Mouse (Mus musculus) right cerebral cortex, postnatal 14 days (tissue): Measurements from ENCODE around the gene Grk3.

Source experiments
- DNase-seq: peaks from one replicate; pipeline ENCODE4 v3.0.0; 2022

Gene Grk3

DNA sequence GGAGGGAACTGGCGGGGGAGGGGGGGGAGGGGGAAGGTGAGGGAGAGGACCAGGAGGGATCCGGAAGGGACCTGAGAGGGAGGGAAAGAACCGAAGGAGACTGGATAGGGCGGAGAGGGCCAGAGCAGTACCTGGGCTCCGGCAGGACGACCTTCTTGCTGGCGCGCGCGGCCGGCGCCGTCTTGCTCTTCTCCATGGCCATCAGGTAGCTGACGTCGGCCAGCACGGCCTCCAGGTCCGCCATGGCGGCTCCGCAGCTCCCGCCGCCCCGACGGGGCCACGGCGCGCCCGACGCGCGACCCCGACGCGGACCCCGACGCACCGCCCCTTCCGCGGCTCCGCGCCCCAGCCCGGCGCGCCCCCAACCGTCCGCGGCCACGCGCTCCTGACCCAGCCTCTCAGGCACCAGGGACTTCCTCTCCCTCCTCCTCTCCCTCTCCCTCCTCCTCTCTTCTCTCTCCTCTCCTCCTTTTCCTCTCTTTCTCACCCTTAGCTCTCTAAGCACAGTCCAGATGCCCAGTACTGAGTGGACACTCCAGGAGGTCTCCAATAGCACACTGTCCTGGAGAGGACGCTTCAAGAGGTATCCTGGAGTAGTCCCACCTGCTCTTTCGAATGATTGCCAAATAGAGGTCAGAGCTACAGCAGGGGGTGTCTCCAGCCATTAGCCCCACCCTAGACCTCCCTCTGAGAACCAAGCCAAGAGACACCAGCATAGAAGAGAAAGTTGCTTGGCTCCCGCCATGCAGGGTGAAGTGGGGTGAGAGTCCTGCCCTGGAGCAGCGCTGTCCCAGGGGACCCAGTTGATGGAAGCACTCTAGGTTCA, at the start of gene Grk3:
Gene Grk3 (minus strand): TSS at position 556 of the 826 bp plus-strand sequence.
- DNase-seq: peak; percentile 68

DNA sequence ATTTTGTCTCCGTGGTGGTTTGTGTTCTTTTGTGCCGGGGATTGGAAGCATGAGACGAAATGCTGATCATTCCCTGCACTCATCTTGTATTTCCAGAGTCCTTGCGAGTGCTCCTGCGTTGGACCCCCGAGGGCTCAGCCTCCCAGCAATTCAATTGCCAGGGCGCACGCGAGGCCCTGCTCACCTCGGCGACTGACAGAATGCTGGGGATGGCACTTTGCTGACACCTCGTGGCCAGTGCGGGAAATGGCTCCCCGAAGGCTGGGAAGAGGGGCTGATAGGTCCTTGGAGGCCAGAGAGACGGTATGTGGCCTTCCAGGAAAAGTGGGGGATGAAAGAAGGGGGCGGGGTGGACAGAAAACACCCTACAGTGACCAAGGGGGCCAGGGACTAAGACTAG, 38.7 kb upstream of the Grk3 start:
- peak; percentile 78 for DNase-seq

DNA sequence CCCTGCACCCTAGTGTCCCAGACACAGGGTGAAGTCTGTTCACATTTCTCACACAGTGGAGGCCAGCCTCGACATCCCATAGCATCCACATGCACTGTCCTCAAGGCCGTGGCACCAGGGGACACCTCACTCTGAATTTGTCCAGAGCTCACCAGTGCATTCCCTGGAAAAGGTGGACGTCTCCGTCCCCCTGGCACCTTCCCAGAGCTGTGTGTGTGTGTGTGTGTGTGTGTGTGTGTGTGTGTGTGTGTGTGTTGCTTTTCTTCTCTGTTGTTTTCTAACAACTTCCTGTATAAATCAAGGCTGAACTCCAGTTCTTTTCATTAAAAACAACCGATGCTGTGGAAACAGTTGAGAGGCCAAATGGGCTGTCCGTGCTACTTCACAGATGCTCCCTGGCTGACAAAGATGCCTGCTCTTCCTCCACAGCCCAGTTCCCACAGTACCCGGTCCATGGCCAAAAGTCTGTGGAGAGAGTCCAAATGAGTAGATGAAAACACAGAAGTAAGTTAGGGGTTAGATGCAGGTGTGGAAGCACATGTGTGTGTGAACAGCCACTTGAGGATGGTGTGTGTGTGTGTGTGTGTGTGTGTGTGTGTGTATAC, 35.1 kb upstream of the Grk3 start:
- DNase-seq: no peak

DNA sequence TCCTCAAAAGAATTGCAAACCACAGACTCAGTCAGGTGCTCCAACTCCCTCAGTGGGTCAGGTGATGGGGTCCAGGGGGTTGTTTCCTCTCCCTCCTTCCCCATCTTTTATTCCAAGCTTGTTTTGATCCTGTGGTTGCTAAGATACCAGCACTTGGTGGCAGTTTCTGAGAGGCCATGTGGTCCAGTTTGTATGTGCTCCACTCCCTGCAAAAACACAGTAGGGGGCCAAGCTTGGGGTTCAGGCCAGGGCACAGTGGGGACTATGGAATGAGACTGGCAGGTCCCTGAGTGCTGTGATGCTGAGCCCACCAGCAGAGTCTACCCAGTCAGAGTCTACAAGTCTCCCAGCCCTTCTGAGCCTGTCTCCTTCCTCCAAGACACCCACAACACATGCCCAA, 34.3 kb upstream of the Grk3 start:
- DNase-seq: no peak

DNA sequence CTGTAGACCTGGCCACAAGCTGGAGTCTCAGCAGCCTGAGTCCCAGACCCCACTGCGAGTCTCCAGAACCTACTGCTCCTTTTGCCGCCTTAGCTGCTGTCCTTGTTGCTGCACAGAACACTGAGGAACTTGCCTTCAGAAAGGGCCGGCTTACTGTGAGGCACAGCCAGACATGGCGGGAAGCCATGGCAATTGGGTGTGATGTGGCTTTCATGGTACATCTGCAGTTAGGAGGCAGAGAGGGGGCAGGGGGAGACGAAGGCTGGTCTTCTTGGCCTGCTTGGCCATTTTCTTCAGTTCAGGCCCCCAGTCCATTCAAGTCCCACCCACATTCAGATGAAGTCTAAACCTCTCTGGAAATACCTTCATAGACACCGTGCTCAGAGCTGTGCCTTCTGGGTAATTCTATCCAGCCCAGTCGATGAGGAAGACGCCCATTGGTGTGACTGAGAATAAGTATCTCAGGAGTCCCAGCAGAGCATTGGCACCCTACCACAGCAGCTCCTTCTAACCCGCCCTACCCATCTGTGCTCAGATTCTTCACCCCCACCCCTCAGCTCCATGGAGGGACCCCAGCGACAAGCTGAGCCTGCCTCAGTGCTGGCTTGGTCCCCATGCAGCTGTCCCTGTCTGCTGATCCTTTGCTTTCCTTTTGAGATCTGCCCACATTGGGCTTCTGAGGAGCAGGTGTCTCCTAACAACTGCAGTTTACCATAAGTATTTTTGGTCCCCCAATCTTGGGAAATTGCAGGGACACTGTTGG, 30.1 kb upstream of the Grk3 start:
- DNase-seq: peak; percentile 31

DNA sequence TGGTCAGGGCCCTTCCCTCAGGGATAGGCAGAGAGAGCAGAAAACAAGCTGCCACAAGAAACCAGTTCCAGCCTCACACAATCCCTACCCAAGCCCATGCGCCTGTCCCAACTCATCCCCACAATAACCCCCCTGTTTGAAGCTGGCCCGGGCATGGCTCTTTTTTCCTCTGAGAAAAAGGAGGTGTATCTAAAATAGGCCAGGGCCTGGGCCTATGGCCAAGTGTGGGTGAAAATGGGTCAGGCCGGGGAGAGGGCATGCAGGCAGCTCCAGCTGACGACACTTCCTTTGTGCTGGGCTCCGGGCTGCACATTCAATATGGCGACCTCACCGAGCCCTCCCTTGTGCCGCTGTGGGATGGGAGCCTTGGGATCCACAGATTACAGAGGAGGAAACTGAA, 27.9 kb upstream of the Grk3 start:
- peak; percentile 35 for DNase-seq

DNA sequence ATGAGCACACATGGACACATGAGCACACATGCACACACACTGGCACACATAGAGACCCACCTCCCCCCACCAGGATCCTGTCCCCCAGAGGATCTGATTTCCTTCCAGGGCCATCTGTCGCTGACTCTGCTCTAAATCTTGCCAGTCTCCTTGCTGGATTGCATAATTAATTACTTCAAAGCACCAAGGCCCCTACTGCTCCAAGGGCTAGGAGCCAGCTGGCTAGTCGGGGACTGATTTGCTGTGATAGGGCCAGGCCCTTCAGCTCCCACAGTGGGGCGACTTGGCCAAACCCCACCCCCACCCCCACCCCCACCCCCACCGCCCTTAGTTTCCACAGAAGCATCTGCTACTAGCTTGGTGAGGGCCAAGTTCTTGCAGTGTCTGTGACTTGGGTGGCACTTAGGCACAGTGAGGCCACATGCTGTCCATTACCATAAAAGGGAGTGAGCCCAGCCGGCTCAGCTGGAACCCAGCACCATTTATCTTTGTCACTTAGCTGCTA, 26.0 kb upstream of the Grk3 start:
- peak; percentile 51 for DNase-seq

DNA sequence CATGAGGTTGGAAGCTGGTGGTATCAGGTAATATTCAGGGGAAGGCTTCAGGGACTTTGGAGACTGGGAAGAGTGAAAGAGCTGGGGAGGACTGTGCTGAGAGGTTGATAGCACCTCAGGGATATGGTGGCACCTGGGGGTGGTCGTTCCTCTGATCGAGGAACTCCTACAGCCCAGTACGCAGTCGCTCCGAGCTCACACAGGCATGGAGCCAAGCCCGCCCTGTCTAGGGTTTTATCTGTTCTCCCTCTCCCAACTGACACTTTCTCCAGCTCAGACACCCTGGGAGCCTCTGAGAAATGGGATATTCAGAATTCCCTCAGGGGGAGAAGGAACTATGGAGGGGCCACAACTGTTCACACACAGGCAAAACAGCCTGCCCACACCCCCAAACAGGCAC, 25.2 kb upstream of the Grk3 start:
- peak; percentile 48 for DNase-seq

DNA sequence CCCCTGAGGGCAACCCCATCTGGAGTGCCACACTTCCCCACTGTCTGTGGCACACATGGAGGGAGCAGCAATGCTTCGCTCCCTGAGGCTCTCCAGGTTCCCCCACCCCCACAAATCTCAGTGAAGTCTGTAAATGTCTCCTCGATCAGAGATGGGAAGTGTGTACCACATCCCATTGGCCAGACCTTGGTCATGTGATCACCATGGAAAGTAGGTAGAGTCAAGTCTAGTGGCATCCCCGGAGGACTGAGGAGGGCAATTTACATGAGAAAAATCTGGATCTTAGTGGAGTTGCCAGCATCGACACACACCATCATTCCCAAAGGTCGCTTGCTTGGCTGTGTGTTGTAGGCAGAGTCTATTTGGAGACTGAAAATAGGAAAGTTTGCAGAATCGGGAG, 23.0 kb upstream of the Grk3 start:
- DNase-seq: no peak

DNA sequence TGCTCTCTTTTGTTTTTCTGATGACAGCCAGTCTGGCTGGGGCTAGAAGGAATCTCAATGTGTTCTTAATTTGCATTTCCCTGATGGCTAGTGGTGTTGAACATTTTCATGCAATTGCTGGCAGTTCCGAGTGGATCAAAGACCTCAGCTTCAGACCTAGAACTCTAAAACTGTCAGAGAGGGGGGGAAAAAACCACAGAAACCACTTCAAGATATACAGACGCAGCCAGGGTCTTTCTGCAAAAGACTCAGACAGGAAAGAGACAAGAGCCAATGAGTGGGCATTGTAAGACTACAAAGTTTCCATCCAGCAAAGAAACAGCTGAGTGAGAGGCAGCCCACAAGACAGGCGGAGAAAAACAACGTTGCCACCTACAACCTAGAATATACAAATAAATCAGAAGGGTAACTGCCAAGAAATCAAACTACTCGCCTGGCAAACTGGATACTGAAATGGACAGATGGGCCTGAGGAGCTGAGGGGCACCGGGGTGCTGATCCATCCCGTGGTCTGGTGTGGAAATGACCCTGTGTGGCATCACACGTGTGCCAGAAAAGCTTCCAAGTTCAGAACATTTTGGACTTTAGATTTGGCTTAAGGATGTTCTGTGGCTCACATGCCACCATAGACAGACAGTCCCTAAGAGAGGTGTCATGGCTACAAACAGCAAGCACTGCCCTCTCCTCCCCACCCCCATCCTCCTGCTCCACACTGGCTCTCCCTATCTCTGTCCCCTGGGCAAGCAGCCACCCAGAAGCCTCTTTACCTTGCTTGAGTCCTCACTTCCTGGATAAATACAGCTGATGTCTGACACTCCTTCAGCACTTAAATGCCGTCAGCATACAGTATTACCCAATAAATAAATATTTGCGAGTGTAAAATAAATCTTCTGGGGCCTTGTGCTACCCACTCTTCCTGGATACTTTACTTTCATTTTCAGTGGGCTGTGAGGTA, 19.8 kb upstream of the Grk3 start:
- DNase-seq: no peak

DNA sequence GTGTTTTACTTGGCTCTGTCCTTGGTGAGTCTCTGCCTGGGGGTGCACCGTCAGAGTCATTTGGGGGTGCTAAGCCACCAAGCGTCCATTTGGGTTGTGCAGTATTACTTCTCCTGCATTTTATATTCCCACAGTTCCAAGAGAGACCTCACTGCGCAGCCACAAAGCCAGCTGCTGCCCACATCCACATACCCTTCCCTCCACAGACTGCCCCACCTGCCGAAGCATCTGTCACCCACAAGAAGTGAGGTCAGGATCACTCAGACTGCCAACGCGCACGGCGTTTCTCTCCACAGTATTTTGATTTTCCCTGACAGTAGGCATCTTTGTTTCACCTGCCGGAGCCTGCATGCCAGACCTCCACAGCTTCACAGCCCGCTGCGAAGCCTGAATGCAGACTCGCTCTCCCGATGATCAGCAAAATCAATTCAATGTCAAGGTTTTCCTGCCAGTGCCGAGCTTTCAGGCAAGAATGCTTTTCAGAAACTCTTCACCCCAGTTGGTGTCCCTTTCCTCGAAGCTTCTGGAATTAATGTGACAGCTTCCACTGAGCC, 15.7 kb upstream of the Grk3 start:
- no peak for DNase-seq

DNA sequence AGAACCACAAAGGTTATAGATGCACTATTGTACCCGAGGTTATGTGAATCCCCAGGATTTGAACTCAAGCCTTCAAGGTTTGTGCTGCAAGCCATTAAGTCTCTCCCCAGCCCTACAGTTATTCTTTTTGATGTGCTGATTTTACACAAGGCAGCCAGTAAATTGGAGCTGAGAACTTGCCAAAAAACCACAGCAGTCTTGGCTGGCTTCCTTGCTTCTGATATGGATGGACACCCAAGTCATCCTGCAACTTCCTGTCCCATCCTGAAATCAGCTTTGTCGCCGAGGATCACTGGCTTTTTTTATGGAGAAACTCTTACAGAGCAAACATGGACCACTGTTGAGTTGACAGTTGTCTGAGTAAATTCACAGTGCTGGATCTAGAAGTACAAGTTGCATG, 14.5 kb upstream of the Grk3 start:
- DNase-seq: no peak

DNA sequence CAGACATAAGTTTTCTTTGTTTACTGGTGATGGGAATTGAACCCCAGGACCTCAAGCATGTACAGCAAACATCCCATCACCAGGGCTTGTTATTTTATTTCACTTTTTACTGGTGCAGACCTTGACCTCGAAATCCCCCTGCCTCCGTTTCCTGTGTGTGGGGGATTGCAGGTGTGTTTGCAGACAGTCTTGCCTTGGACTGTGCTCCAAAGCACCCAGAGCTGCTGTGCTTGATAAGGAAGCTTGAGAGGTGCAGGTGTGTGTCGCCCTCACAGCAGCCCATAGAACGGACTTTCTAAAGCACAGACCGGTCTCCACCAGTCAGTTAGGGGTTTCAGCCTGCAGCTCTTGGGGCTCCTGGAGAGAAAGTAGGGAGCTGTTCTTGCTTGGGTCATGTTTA, 11.1 kb upstream of the Grk3 start:
- no peak for DNase-seq

DNA sequence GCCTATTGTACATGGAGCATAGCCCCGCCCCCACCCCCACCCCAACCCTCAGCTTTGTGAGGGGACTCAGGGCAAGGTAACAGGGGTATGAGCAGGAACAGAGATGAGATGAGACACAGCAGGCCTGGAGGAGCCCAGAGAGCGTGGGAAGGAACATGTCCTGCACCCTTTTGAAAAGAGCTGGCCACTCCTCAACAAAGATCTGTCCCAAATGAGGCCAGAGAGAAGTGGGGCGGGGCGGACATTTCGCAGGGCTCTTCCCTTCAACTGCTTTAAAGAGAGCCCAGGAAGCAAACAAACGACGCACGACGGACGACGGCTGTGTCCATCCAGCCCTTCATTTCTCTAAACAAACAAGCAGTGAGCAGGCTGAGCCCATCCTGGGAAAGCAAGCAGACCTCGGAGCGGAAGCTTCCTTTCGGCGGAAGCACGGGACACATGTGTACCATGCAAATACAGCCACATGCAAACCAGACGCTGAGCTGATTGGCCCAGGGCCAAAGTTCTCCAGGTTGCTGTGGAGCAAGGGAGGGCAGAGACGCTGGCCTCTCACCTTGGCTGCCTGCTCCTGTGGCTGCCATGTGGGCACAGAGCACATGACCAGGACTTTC, 8.7 kb upstream of the Grk3 start:
- DNase-seq: no peak

DNA sequence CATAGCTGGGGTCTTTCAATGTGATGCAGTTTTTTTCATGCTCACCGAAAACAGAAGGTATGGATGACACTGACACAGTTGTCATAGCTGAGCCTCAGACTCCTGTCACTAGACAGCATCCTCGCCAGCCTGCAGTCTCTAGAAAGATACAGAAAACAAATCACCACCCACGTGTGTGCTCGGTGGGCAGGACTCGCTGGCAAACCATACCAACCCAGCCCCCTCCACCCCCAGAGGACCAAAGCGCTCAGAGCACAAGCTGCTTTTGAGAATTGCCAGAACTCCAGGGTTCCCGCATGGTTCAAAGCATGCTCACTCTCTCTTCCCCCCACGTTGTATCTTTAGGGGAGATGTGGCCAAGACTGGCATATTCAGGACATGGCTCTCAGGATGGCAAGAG, 2.6 kb upstream of the Grk3 start:
- peak; percentile 43 for DNase-seq

DNA sequence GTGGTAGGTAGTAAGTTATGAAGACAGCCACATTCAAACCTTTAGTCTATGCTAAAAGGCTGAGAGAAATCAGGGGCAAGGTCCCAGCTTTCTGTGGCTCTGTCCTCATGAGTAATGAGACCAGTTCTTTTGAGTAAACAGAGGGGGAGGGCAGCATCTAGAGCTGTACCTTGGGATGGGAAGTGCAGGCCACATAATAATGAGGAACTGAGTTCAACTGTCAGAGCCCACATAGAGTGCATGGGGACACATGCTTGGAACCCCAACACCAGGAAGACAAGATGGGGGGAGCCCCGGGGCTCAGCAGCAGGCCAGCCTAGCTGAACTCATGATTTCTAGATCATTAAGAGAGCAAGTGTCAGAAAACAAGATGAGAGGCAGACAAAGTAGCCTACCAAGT, 1.4 kb upstream of the Grk3 start:
- DNase-seq: no peak

DNA sequence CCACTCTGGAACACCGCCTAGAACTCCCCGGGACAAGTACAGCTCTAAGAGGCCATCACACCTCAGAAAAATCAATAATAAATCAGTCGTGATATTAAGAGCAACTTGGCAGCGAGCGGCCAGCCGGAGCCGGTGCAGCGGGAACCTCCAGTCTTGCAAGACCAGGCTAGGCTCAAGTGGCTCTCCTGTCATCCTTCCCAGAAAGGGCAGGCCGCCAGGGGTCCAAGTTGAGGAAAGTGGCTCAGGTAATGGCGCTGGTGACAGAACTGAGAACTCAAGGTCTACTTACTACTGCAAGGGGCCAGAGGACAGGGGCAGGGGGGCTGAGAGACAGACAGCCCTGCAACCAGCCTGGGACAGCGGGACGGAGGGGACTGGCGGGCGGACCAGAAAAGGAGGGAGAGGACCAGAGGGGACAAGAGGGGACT, 769 bp downstream of the Grk3 start:
- DNase-seq: peak; percentile 43

DNA sequence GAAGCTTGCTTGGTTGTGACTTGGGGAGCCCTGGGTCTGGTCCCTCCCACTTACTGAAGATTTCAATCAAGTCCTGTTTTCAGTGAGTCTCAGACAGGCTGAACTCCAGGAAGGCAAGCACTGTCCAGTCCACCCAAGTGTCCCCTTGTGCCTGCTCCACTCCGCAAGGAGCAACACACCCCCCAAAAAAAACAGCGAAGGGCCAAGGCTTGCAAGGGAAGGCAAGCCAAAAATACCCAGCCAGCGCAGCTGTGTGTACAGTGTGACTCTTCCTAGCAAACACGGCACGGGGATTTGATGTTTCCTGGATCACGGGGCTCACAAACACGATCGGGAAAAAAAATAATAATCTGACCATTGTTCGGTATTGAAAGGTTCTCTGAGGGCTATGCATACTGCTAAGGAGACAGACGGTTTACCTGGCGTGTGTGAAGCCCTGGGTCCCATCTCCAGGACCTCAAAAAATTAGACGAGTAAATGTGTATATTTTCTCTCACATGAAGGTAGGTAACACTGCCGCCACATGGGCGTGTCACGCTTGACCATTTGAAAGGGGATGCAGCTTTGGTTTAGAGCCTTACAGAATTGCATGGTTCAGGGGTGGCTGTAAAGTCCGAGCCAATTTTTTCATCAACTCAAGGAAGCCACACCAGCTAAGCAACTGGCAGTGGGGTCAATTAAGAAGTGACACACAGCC, 1.3 kb downstream of the Grk3 start:
- no peak for DNase-seq

DNA sequence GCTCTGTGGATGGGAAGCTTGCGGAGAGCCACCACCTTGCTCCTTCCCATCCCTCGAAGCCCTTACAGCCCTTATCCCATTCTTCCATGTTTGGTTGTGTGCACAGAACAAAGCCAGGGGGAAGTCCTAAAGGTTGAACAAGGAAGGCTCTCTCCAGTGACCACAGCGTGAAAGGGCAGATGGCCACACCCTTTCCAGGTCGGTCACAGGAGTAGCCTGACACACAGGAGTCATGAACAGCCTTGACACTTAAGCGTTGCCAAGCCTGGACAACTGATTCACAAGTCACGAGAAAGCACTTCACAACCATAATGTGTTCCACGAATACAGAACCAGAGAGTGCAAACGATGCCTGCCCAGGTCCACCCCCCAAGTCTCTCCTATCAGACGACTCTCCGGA, 3.7 kb downstream of the Grk3 start:
- no peak for DNase-seq

DNA sequence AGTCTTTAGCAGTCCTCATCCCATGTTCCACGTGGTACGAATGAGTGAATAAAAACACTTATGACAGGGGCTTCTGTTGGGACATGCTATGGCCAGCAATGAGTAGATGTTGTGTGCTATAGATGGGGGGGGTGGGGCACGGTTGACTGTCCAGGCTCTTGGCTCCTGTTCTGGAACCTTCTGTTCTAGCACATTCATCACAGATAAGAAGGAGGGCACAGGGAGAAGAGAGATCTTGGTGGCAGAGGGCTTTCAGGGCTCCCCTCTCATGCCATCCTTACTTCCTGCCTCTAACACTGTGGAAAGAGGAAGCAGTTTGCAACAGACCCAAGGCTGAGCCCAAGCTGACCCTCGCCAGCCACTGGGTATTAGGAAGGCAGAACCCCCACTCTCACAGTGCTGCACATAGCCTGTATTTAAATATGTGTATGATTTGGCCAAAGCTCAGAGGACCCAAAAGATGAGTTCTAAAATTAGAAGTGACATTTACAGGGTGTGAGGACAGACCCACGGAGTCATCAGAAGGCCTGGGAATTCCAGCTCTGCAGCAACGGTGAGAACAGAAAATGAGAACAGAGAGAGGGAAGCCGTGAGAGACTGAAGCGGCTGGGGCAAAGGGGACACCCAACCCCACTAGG, 6.3 kb downstream of the Grk3 start:
- DNase-seq: no peak

DNA sequence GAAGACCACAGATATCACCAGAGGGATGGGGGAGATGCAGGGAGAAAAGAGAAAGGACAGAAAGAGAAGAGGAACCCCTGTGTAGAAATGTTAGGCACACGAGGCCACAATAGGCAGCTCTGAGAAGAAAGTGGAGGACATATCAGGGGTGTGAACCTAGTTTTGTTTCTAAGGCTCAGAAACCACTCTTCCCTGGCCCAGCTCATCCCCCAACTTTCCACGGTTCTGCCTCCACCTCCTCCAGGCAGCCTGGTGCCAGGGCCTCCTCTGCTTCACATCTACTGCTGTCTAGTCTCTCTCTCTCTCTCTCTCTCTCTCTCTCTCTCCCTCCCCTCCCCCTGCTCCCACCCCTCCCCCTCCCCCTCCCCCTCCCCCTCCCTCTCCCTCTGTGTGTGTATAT, 7.1 kb downstream of the Grk3 start:
- no peak for DNase-seq
